Mouse (Mus musculus) kidney, postnatal 10 days (tissue): Measurements from ENCODE around the gene 2300002M23Rik.

Experiments
- DNase-seq: peaks from one replicate; pipeline ENCODE4 v3.0.0; 2021; ENCODE audit warnings: mixed read lengths

Gene 2300002M23Rik

GRCm38 (mm10) chr17:35567150-35567549, at the start of gene 2300002M23Rik:
2300002M23Rik (plus strand) TSS chr17:35567450.
- no peak for DNase-seq

- no peak for DNase-seq
Measured at GRCm38 (mm10) chr17:35517526-35517925, 49.7 kb upstream of the 2300002M23Rik start.

GRCm38 (mm10) chr17:35524354-35524753, 42.9 kb upstream of the 2300002M23Rik start:
- no peak for DNase-seq

- no peak for DNase-seq
Measured at GRCm38 (mm10) chr17:35526644-35527043, 40.6 kb upstream of the 2300002M23Rik start.

GRCm38 (mm10) chr17:35532360-35532759, 34.9 kb upstream of the 2300002M23Rik start:
- DNase-seq = no peak

GRCm38 (mm10) chr17:35532901-35533300, 34.3 kb upstream of the 2300002M23Rik start, which contains the start of gene Psors1c2:
Psors1c2 (plus strand) TSS chr17:35533201.
- DNase-seq = no peak

- peak; percentile 88 for DNase-seq
Measured at GRCm38 (mm10) chr17:35534343-35534742, 32.9 kb upstream of the 2300002M23Rik start.

GRCm38 (mm10) chr17:35537421-35537820, 29.8 kb upstream of the 2300002M23Rik start:
- no peak for DNase-seq

- no peak for DNase-seq
Measured at GRCm38 (mm10) chr17:35538476-35538875, 28.8 kb upstream of the 2300002M23Rik start.

- no peak for DNase-seq
Measured at GRCm38 (mm10) chr17:35539540-35539939, 27.7 kb upstream of the 2300002M23Rik start.

GRCm38 (mm10) chr17:35542761-35543411, 24.4 kb upstream of the 2300002M23Rik start:
- no peak for DNase-seq

GRCm38 (mm10) chr17:35543412-35543861, 23.8 kb upstream of the 2300002M23Rik start:
- DNase-seq = no peak

GRCm38 (mm10) chr17:35544001-35544400, 23.2 kb upstream of the 2300002M23Rik start:
- DNase-seq = no peak

GRCm38 (mm10) chr17:35544680-35545079, 22.6 kb upstream of the 2300002M23Rik start:
- peak; percentile 68 for DNase-seq

GRCm38 (mm10) chr17:35547465-35547864, 19.8 kb upstream of the 2300002M23Rik start:
- DNase-seq = no peak

GRCm38 (mm10) chr17:35548636-35549035, 18.6 kb upstream of the 2300002M23Rik start:
- no peak for DNase-seq

GRCm38 (mm10) chr17:35549437-35550142, 17.7 kb upstream of the 2300002M23Rik start:
- DNase-seq = peak; percentile 75

GRCm38 (mm10) chr17:35550143-35550494, 17.1 kb upstream of the 2300002M23Rik start:
- no peak for DNase-seq

- no peak for DNase-seq
Measured at GRCm38 (mm10) chr17:35550871-35551270, 16.4 kb upstream of the 2300002M23Rik start.

- no peak for DNase-seq
Measured at GRCm38 (mm10) chr17:35551881-35552414, 15.3 kb upstream of the 2300002M23Rik start, which contains the start of gene Cdsn. Cdsn (plus strand) TSS chr17:35552128.

GRCm38 (mm10) chr17:35554321-35554720, 12.9 kb upstream of the 2300002M23Rik start:
- no peak for DNase-seq

- DNase-seq = no peak
Measured at GRCm38 (mm10) chr17:35554761-35555397, 12.4 kb upstream of the 2300002M23Rik start.

- DNase-seq = no peak
Measured at GRCm38 (mm10) chr17:35556186-35556765, 11.0 kb upstream of the 2300002M23Rik start.
